Mouse (Mus musculus) heart, adult 2 months (tissue): ENCODE measurements around the gene Map1lc3b.

ENCODE experiments used
- CTCF ChIP-seq: fragments of 200-600 bp; IDR thresholded peaks from 2 replicates; pipeline ENCODE4 v1.8.1; 2022; ENCODE audit warnings: antibody characterized with exemption, mild to moderate bottlenecking, moderate library complexity
- EP300 ChIP-seq: fragments of 200-500 bp; IDR thresholded peaks from 2 replicates; pipeline ENCODE4 v1.6.1; 2011; ENCODE audit warnings: low read depth, low read length, control low read depth; ENCODE audit not compliant: insufficient read depth
- POLR2A ChIP-seq: fragments of 200-500 bp; IDR thresholded peaks from 2 replicates; pipeline ENCODE4 v1.6.1; 2011; ENCODE audit warnings: mild to moderate bottlenecking, low read depth, low read length, control low read depth; ENCODE audit not compliant: insufficient read depth

- TF ChIP-seq POLR2A: no peak
- TF ChIP-seq CTCF: no peak
- TF ChIP-seq EP300: no peak
Observed at GRCm38 (mm10) chr8:121636180-121636579, 46.0 kb downstream of the Map1lc3b start.
